Mouse (Mus musculus): ENCODE measurements around the gene Adig.

The Adig gene

DNA sequence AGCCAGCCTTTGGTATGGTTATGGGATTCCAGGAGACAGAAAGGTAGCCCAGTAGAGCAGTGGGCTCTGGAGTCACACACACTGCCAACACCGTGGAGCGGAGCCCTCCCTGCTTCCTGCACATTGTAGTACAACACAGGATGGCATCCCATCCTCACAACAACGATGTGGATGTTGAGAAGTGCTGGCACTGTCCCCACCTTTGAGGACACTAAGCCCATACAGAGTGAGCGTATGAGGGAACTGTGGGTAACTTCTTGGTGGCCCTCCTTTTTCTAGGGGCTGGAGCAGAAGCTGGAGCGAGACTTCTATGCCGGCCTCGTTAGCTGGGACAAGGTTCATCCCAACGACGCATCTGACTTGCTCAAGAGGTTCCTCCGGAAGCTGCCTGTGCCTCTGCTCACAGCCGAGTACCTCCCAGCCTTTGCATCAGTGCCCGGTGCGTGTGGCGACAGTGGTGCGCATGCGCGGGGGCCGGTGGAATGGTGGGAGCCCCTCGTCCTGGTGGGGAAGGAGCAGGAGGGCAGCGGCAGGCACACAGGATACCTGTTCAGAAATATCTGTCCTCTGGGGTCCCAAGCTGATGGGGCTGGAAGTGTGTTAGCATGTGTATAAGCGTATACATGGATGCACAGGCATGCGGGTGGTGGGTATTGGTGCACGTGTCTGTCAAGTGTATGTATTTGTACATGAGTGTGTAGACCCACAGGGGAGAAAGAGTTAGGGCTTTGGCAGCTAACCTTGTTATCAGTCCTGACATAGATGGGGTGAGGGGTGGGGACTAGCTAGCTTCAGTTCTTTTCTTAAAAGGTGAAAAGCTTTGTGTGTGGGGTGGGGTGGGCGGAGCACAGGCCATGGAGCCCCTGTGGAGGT lies 37.3 kb downstream of the Adig start:
- DNase-seq (ENCODE audit: low spot score) = no peak

DNA sequence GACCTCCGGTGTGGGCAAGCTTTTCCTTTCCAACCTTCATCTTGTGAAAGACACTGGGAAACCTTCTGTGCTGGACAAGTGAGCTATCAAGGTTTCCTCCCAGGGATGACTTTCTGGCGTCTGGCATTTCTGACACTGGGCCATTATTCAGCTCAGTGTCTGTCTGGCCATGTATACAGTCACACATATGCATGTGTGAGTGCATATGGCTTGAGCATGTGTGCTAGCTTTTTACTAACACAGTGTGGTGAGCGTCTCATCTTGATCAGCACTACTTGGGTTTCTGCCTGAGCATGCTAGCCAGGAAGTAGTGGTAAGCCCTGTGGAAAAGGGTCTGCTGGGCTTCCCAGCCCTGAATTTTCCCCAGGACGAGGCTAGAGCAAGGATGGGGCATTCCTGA lies 38.9 kb downstream of the Adig start:
- DNase-seq (ENCODE audit: low spot score) = no peak

DNA sequence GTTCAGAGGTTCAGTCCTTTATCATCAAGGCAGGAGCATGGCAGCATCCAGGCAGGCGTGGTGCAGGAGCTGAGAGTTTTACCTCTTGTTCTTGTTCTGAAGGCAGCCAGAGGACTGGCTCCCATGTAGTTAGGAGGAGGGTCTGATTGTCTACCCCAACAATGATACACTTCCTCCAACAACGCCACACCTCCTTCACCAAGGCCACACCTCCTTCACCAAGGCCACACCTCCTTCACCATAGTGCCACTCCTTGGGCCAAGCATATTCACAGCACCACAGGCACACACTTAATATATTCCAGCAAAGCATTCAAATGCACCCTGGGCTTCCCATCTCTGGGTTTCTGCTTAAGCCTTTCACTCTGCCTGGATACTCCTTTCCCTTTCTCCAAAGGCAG lies 42.9 kb downstream of the Adig start:
- DNase-seq (ENCODE audit: low spot score) = no peak

DNA sequence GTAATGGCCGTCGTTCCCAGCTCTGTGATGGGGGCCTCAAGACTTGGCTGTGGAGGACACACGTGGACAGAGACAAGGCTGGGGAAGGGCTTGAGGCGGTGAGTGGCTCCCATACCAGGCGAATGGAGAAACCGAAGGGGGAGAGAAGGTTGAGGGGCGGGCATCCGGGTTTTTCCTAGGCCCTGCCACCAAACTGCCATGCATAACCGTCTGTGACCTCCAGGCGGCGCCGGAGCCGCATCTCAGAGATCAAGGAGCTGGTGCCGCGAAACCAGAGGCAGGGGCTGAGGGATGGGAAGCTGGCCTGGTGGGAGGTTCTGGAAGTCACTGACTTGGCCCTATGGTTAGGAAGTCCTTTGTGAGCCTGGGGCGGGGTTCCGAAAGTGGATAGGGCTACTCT lies 44.3 kb downstream of the Adig start:
- peak; percentile 69 for DNase-seq (ENCODE audit: low spot score)

DNA sequence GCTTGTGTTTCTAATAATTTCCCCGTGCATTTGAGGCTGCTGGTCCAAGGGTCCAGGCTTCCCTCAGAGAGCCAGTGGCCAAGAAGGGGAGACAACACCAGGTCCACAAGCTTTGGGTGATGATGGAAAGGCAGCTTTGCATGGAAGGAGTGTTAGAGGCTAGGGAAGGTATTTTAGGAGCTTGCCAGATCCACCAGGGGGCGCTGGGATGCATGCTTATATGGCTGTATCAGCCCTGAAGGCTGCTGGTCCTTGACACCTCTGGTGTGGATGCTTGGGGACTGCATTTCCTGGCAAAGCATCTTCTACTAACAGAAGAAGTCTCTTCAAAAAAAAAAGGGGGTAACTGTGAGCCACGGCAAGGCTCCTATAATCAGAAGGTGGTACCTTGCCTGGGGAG lies 47.7 kb downstream of the Adig start:
- peak; percentile 74 for DNase-seq (ENCODE audit: low spot score)

DNA sequence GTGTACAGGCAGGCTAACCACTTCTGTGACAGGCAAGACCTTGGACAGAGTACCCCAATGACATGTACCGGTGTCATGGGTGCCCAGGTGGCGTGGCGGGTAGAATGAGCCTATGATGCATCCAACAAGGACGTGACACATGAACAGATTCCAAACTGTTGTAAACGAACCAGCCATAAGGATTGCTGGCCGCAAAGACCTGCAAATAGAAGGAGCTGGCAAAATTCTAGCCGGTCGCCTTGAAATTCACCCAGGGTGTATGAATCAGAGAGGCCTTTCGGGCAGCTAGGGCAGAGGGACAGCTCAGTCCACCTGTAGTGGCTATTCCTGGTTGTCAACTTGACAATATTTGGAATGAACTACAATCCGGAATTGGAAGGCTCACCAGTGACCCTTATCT lies 52.0 kb downstream of the Adig start:
- DNase-seq (ENCODE audit: low spot score) = no peak

DNA sequence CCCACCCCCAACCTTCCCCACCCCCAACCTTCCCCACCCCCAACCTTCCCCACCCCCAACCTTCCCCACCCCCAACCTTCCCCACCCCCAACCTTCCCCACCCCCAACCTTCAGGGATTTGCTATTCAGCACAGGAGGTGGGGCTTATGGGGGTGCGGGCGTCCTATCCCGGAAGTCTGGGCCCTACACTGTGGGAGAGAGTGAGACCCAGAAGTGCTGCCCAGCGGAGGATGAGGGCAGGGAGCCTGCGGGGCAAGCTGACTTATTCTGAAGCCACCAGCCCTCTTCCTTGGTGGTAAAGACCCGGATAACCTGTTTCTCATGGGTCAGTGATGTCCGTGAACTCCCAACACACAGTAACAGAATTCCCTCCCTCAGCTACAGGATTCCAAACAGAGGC lies 52.8 kb downstream of the Adig start:
- peak; percentile 42 for DNase-seq (ENCODE audit: low spot score)

DNA sequence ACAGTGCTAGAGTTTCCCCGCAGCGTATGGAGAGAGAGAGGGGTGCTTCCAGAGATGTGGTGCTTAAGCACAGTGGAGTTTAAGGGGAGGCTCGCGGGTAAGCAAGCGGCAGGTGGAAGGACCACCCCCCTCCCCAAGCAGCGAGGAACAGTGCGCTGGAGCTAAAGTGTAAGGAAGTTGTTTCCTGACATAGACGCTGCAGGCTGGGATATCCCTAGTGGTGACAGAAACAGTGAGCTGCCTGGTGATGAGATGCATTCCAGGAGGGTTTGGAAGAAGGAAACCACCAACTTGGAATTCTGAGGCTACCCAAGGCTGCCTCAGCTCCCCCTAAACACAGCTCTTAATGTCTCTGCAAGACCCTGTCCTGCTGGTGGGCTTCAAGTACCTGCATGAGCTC lies 53.4 kb downstream of the Adig start:
- no peak for DNase-seq (ENCODE audit: low spot score)

DNA sequence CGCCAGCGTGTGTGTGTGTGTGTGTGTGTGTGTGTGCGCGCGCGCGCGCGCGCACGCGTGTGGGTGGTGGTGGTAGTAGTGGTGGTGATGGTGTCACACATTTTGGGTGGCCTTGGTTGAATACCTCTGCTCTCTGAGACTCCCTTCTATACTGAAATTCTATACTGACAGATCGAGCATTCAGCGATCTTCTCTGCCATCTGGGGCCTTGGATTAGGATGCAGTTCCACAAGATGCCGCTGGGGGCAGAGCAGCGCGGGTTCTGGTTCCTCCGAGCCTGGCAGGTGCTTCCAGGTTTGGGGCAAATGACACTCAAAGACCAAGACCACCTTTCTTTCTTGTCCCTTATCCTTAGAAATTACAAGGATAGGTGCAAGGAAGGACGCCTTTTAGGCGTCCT lies 53.8 kb downstream of the Adig start:
- peak; percentile 65 for DNase-seq (ENCODE audit: low spot score)

DNA sequence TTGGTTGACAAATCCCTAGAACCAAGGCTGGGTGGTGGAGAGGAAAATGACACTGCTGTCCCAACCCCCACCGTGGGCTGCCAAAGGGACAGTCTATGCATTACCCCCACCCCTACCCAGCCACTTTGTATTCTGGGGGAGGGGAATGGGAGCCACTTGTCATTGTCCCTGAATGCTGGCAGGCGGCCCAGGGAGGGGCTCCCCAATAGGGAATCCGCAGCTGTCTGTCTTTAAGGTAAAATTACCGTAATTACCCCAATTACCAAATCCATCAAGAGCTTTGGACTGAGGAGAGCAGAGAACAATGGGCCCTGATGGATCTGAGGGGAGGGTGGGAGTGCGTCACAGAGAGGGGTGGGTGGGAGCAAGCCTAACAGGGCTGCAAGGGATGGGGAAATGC lies 54.3 kb downstream of the Adig start:
- no peak for DNase-seq (ENCODE audit: low spot score)

Measured in ovary, postnatal 36 days (tissue).